Mouse (Mus musculus) WW6 (cell line): ENCODE measurements around the gene Tmem117.

ENCODE experiments used
- DNase-seq: peaks from one replicate; pipeline ENCODE4 v3.0.0-alpha.2; 2013; ENCODE audit warnings: low read depth, low spot score

Tmem117 gene

GRCm38 (mm10) chr15:95138709-95139409 is 509.8 kb downstream of the Tmem117 start:
- DNase-seq = no peak

- DNase-seq = no peak
These were observed 515.1 kb downstream of the Tmem117 start for GRCm38 (mm10) chr15:95144131-95144530.

- no peak for DNase-seq
These were observed 516.1 kb downstream of the Tmem117 start for GRCm38 (mm10) chr15:95145118-95145517.
